Mouse (Mus musculus) layer of hippocampus, adult 8-10 months (tissue): ENCODE measurements at regions not wholly inside any gene's neighbourhood (a gene's known extent, or its start where the extent isn't known, plus 50 kb on each side); places are given as distances from the start of the nearest gene placed in this dataset.
"Not testable (repeated sequence)": the region's sequence is repeated elsewhere in the genome, so short reads cannot be mapped to it uniquely, and the experiment has no call there.

Experiments used
- DNase-seq, 2 experiments: peaks; one replicate each; pipeline ENCODE4 v3.0.0; 2022; ENCODE audit warnings: low spot score in 2 of 2

DNA sequence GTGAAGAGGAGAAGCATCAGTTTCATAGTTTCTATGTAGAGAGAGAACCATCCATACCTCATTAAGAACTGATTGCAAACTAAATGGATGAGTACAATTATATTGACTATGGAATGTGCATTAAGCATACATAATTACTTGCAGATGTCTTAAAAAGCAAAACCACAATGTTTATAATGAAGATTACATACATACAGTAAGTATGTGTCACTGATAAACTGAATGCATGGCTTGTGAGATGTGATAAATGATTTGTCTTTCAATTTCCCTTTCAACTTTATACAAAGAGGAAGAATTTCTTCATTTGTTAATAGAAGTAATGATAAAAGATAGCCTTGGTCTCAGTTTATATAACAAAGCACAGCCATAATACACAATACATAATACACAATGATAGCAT is 1939.3 kb downstream of the 9330182O14Rik start:
- no peak for DNase-seq

DNA sequence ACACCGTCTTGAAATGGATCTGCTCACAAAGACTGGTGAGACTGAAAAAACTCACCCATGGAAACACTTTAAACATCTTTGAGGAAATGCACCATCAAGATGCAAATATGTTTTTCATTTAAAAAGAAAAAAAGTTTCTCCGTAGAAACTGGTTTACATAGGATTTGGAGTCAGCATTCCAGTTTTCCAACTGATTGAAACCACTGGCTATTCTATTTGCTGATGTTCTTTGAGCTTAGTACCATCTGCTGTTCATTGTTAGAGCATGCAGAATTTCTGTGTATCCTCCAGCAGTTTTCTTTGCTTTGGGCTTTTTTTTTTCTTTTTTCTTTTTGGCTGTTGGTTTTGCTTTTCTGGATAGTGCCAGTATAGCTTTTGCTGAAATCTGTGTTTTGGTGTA is 1948.3 kb downstream of the 9330182O14Rik start:
- no peak for DNase-seq

DNA sequence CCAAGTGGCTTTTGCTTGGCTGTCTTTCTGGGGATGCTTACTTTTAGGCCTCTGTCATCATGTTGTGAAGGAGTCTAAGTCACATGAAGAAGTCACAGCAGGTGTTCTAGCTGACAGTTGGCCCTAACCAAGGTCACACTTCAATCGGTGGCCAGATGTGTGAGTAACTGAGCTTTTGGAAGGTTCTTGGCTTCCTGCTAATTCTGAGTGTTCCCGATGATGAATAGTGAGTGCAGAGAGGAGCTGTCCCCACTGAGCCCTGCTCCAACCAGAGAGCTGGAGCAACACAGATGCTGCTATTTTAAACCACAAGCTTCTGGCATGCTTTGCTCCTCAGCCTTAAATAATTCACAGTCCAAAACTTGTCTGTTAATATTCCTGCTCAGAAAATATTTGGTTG is 1966.6 kb downstream of the 9330182O14Rik start:
- DNase-seq: peak; percentile 6 to 14

DNA sequence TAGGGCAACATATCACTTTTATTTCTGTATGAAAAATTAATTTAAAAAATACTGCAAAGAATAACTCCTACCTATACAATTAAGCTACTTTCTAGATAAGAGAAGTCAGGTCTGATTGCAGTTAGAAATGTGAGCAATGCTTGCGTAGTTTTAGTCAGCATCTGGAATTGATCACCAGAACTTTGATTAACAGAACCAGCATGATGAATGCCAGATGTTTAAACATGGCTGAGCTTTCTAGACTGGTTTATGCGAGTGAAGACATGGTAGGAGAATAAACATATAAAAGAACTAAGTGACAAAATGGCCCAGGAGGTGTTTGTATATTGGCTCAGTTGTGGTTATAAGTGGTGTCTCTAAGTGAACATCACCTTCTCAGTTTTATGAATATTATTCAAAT is 1970.7 kb downstream of the 9330182O14Rik start:
- DNase-seq: no peak

DNA sequence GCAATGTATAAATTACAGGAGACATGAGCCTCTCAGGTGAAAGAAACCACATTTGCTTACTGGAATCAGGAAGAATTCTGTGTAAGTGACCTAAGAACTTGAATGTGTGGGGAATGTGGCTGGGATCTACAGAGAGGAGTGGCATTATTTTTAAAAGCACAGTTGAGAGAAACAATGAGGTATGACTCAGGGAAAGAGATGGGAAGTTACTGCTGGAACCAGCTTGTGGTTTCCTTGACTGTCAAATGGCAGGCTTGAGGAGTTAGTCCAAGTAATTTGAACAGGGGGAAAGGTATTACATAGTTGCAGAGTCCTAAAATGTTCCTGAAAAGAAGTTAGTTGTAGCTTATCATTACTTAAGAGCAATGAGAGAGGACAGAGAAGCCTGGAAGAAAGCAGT is 1972.9 kb downstream of the 9330182O14Rik start:
- DNase-seq: no peak

DNA sequence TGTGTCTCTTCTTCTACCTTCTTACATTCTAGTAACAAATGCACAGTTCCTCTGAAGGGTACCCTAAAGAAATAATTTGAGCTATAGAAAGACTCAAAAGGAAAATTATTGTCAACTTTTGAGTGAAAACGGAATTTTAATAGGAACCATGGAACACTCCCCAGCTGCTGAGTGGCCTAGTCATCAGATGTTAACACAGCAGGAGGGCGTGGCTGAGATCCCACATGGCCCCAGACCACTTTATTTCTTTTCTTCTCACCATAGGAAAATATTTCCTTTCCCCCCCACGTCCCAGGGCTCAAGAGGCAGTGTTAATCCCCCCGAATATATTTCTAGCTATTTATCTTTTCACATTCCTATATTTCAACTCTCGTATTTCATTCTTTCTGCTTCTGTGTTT is 1977.6 kb downstream of the 9330182O14Rik start:
- no peak for DNase-seq

DNA sequence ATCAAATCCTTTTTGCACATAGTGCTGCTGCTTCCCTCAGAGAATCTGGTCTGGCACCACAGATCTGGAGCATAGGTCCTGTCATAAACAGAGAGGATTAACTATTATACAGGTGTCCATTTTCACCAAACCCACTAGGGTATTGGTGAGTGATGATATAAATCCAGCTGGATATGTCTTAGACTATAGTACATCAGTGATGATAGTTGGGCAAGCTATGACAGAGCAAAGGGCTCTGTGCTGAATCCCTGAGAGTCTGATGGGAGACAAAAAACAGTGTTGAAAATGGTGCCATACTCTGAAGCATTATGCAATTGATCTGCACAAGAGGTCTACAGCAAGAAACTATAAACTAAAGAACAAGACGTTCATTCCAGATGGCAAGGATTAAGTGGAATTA is 1993.3 kb downstream of the 9330182O14Rik start:
- DNase-seq: no peak

DNA sequence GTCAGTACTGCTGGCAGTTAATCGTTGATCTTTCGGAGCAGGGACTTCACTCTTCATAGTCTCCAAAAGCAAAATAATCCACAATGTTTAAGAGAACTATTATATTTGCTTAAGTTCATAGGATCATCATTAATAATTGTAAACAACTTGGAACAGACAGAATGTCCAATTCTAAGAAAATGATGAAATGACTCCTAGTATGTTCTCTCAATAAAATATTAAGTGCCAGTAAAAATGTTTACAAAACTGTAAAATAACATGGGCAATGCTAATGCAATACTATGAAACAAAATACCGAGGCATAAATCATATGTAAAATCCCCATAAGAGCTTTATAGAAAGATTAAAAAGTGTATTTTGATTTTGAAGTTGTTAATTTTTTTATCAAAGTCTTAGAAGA is 1994.8 kb downstream of the 9330182O14Rik start:
- DNase-seq: no peak

DNA sequence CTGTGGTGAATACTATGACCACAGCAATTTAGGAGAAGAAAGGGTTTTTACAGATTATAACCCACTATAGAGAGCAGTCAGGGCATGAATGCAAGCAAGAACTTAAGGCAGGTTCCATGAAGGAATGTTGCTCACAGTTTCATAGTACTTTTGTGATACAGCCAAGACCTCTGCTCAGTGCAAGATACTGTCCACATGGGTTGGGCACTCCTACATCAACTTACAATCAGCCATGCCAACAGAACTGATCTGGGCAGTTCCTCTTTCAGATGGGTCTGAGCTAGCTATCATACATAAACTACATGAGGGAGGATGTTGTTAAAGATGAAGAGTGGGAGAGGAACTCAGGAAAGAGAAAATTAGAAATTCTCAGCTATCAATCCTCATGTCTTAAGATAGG is 2032.4 kb downstream of the 9330182O14Rik start:
- DNase-seq: no peak

DNA sequence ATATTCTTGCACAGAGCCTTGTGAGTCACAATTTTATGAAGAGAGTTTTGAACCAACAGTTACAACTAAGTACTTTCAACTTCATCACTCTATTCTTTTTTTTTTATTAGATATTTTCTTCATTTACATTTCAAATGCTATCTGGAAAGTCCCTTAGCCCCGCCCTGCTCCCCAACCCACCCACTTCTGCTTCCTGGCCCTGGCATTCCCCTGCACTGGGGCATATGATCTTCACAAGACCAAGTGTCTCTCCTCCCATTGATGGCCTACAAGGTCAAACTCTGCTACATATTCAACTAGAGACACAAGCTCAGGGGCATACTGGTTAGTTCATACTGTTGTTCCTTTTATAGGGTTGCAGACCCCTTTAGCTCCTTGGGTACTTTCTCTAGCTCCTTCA is 2043.6 kb downstream of the 9330182O14Rik start:
- DNase-seq: not testable (repeated sequence)

DNA sequence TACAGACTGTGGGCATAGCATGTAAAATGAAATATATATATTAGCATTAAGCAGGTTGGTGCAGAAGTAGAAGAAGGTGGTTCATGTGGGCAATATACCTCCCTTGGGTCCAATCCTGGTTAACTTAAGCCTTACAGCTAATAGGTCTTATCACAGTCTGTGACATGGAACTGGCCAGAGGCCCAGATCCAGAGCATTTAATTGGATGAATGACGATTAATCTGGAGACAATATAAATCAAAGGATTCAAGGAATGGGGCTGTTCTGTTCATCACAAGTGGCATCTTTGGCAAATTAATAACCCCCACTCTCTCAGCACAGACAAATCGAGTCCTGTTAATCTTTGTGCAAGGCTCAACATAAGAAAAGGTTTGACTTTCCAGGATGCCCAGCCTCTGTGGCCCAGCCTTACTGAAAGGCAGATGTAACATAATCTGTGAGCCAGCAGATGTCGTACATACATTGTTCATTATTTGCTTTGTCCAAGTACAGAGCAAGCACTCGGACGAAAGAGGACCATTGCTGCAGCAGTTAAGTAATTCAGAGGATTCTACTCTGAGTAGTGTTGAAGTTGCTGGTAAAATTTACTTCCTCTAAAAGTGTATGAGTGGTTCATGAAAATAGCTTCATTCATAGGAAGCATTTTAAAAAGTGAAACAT is 2073.2 kb downstream of the 9330182O14Rik start:
- no peak for DNase-seq

DNA sequence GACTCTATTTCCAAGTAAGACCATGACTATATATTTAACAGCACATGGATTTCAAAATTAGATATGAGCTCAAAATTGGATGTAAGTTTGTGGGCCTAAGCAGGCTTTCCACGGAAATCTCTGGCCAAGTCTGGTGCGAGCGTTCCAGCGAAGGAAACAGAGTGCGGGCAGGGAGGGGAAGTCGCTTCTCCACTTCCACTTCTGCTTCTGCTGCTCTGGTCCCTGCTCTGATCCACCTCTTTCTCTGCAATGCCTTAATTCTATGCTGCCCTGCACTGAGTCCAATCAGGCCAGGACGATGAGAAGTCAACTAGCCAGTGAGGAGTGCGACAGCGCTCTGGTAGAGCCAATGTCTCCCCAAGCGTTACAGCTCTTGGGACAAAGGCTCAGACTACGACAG is 2085.3 kb downstream of the 9330182O14Rik start:
- DNase-seq: no peak

DNA sequence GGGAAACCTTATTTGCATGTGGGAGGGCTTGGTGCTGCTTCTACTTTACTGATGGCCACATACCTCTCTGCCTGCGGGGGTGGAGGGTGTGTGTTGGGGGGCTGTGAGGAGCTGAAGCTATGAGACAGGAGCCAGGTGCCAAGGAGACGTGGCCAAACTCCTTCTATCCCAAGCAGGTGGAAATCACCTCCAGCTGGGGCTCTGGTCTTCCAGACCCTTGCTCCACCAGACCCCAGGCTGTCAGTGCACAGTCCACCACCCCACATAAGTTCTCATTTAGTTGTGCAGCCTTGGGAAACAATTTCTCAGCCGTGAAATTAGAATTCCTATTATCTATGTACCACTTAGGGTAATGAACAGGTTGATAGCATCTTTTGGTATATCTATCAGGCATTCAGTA is 2085.8 kb downstream of the 9330182O14Rik start:
- DNase-seq: no peak

DNA sequence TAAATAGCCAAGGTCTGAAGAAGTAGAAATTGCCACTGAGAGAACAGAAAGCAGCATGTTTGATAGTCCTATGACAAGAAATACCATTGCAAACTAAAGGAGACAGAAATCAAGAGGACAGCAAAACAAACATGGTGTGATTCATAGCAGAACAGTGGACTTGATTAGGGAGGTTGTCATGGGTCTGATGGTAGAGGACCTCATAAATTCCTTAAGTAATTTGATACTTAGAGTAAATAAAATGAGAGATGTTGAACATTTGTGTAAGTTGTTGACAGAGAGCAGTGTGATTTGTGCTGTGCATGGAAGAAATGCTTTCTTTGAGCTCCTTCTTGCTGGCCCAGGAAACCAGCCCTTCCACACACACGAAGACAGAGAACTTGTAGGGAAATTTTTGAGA is 2090.8 kb downstream of the 9330182O14Rik start:
- no peak for DNase-seq

DNA sequence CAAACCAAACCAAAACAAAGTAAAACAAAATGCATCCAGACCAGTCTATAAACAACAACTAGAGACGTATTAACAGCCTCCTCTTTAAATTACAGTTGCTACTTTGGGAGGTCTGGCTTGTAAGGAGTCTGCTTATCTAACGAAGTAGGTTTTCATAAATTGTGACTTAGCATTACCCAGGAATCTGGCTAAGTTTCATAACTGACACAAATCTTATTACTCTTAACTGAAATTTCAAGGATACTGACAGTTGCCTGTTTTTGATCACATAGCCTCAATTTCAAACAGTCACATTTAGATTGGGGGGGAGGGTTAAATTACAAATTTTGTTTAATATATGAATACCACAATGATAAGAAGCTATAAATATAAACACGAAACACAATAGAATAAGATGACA is 2097.5 kb downstream of the 9330182O14Rik start:
- DNase-seq: no peak

DNA sequence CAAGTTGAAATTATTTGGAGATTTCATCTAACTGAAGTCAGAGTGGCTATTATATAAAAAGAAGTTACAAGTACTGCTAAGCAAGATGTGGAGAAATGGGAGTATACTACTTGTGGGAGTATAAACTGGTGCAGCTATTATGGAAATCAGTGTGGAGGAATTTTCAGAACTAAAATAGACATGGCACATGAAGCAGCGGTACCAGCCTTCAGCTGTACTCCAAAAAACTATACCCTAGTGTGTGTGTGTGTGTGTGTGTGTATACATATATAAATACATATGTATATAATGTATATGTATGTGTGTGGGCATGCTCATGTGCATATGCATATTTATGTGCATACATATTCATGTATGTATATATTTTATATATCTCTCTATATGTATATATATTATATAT is 2112.6 kb downstream of the 9330182O14Rik start:
- DNase-seq: no peak

DNA sequence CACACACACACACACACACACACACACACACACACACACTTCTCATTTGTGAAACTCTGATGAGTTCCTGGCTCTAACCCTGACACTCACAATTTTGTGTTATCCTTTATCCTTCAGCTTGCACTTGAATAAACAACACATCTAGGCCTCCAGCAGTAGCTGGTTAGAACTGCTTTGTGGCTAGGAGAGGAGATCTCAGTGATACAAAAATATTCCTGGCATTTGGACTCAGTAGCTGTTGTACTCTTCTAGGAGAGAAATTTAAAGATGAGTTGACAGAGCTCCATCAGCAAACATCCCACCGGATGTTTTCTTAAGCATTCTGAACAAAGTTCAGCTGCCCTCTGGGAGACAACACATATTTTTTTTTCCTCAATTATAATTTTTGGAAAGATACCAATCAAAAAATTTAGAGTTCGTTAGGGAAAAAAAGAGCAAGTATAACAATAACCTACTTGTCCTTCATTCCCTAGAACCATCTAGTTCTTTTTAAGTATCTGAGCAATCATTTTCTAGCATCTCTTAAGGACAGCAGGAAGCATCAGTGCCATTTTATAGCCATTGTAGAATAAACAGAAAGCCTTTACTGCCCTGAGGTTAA is 2118.7 kb downstream of the 9330182O14Rik start:
- no peak for DNase-seq

DNA sequence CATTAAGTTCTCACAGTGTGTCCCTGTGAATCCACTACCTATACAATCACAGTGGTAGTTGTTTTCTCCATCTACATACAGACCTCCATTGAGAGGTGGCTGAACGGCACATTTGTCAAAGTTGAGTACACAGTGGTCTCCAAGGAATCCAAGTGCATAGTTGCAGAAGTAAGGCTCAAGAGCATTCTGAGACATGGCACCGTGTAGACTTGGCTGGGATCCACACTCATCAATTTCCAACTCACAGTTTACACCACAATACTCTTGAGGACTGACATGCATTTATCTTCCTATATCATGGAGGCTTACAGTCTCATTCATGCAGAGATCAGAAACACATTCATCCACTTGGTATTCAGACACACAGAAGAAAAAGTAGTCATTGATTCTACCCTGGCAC is 2122.2 kb downstream of the 9330182O14Rik start:
- DNase-seq: no peak

DNA sequence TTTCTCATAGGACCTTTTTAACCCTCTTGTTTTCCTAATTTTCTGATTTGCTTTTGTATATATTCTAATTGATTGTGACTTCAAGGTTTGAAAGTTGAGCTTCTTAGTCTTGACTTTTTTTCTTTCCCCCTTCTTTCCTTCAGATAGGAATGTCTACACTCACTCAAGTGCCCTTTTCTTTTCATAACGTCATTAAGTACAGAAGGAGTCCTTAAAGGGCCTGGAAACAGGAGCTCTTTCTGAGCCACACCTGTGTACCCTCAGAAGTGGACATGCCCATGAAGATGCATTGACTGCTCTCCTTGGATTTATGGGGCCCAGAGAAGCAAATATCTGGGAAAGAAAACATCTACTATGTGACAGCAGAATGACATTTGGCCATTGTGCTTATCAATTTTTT is 2141.0 kb downstream of the 9330182O14Rik start:
- DNase-seq: no peak

DNA sequence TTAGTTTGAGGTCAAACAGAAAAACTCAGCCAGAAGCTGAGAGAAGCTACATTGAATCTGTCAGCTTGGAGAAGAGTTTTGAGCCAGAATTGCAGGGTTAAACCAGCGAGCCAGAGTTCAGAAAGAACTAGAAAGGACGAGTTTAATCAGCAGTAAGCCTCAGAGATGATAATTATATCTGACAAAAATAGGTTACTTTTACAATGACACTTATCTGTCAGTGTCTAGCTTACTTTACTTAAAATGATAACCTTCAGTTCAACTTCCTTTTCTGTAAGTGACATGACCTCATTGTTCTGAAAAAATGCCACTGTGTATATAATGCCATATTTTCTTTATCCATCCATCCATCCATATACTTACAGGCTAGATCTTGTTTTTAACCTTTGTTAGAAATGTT is 2143.1 kb downstream of the 9330182O14Rik start:
- DNase-seq: no peak

DNA sequence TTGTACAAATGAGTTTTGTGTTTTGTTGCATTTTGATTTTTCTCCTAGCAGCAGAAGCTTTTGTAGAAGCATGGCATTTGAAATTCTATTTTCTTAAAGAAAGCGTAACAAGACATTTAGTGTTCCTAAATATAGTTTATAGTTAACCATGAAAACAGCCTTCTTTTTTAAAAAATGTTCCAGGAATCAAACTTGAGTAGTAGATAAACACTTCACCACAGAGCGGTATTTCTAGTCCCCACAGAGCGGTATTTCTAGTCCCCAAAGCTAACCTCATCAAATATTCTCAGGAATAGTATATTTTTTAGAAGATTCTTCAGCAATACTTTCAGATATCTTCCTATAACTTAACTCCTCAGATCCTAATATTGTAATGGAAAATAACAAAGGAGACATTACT is 2146.6 kb downstream of the 9330182O14Rik start:
- no peak for DNase-seq

DNA sequence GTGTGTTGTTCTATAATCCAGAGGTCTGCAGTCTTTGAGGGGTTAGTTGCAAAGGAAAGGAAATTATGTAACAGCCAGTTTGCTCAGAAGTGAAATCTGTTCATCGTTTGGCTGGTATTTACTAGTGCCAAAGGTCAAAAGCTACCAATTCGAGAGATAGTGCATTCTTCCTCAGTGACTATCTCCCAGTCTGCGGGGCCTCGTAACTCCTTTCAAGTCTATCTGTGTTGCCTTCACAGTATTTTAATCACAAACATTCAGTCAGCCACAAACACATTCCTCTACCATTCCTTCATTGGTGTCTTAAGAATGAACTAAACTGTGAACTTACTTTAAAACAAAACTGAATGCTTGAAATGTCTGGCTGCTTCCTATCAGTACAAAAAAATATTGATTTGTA is 2162.2 kb downstream of the 9330182O14Rik start:
- DNase-seq: no peak

DNA sequence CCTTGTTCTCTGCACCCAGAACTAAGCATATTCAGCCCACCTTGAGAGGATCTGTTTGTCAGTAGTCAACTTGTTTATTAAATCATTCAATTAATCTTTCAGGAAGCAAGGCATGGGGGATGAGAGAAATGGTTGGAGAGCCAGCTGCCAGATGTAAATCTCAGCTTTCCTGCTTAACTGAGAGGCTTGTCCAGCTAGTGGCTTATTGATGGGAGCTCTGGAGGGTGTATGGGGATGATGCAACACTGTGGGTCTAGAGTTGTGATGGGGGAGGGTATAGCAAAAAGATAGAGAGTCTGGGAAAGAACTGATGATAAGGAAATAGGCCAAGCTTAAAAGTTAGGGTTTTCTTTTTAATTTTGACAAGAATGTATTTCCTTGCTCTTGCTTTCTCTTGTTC is 2163.3 kb downstream of the 9330182O14Rik start:
- no peak for DNase-seq

DNA sequence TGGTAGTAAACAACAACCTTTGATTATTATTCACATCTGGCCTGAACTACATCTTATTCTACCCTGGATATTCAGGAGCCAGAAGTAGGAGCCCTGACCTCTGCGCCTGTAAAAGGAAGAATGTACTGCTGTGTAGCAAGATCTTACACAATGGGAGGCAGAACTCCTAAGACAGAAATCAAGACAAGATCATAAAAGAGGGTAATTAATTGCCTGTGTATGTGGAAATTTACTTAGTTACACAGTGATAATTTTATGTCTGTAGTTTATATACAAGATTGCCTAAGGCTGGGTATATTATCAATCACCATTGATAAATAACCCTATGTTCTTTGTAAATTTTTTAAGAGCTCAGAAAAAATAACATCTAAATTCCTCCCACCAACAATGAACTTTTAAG is 2167.8 kb downstream of the 9330182O14Rik start:
- DNase-seq: no peak
